Mouse (Mus musculus): ENCODE measurements around the gene Msx1.

Msx1 gene

GRCm38 (mm10) chr5:37792154-37792553 lies 32.2 kb downstream of the Msx1 start:
- DNase-seq (ENCODE audit: low read depth, low spot score), result no peak

- no peak for DNase-seq (ENCODE audit: low read depth, low spot score)
Observed at GRCm38 (mm10) chr5:37784847-37785391, 39.5 kb downstream of the Msx1 start.

GRCm38 (mm10) chr5:37783306-37783705 lies 41.1 kb downstream of the Msx1 start:
- DNase-seq (ENCODE audit: low read depth, low spot score), result no peak

- no peak for DNase-seq (ENCODE audit: low read depth, low spot score)
Observed at GRCm38 (mm10) chr5:37775681-37776080, 48.7 kb downstream of the Msx1 start.

GRCm38 (mm10) chr5:37774011-37774410 lies 50.4 kb downstream of the Msx1 start:
- DNase-seq (ENCODE audit: low read depth, low spot score), result no peak

- DNase-seq (ENCODE audit: low read depth, low spot score), result no peak
Observed at GRCm38 (mm10) chr5:37770870-37771269, 53.5 kb downstream of the Msx1 start.
